Mouse (Mus musculus) monocyte, adult 5-6 weeks (primary cell): ENCODE measurements at regions not wholly inside any gene's neighbourhood (a gene's known extent, or its start where the extent isn't known, plus 50 kb on each side); places are given as distances from the start of the nearest gene placed in this dataset.

Source experiments
- ATAC-seq: fragments of 153-309, 156-312 bp; replicated peaks from 2 replicates; pipeline ENCODE4 v1.8.0; 2017; ENCODE audit warnings: mild to moderate bottlenecking; ENCODE audit not compliant: low TSS enrichment, insufficient number of reproducible peaks, severe bottlenecking, poor library complexity, low FRiP score

- no peak for ATAC-seq
These were observed 248.3 kb downstream of the 1190002N15Rik start for GRCm38 (mm10) chr9:94289546-94289945.

DNA sequence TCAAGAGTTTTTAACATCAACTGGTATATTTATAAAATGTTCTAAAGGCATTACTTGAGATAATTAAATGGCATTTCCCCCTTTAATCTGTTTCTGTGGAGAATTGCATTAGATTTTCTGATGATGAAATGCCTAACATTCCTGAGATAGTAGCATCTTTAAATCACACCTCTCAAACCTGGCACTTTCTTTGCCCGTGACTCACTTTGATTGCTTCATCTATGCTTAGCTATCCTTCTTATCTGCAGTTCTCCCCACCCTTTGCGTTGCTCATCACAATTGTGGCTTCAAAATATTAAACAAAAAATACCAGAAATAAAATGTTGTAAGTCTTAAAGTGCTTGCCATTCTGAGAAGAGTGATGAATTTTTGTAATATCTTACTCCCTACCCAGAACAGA lies 250.3 kb downstream of the 1190002N15Rik start:
- no peak for ATAC-seq

DNA sequence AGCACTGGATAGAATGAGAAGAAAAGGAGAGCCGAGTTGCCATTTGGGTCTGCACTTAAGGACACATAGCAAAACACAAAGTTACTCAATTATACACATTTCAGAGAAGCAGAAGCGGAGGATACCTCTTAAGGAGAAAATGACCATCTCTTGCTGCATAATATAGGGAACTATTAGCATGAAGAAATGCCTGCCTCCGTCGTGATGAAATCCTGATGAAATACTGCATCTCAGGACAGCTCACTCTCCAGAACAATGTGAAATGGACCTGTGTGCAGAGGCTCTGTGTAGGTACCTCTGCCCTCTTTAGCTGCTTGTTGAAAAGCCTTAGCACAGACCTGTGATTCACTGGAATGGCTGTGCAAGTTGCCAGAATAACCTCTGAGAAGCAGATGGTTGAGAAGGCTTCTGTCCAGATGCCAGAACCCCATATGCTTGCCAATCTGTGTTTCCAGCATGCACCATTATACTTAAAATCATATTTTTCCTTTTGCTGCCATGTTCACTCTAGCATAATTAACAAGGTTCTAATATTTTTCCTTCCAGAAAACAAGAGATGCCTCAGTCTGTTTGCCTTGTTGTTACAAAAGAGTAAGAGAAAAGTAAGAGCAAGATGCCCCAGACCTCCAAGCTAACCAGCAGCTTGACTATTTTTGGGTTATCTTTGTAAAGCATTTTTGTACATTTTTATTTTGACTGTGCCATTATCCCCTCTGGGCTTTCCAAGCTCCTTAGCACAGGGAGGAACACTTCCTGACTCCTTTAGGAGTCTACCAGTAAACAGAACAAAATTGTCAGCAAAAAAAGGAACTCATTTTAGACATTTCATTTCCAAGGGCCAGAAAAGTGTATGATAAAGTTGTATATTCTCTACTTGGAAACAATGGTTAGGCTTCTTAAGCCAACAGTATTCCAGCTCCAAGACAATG lies 259.0 kb downstream of the 1190002N15Rik start:
- no peak for ATAC-seq

DNA sequence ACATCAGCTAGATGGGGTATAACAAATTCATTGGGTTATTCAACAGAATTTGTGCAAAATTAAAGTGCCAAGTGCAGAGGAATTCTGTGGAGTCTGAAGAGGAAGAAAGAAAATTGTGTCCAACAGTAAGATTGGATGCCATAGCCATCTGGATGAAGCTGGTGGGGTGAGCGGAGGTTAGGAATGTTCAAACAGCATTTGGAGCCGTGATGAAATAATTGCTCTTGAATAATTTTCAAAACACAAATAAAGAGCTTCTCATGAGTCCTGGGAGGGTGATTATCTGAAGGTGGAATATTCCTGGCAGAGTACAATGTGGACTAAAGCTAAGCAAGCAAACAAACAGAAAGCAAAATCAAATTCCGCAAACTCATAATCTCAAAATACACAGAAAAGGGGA lies 260.8 kb downstream of the 1190002N15Rik start:
- no peak for ATAC-seq

DNA sequence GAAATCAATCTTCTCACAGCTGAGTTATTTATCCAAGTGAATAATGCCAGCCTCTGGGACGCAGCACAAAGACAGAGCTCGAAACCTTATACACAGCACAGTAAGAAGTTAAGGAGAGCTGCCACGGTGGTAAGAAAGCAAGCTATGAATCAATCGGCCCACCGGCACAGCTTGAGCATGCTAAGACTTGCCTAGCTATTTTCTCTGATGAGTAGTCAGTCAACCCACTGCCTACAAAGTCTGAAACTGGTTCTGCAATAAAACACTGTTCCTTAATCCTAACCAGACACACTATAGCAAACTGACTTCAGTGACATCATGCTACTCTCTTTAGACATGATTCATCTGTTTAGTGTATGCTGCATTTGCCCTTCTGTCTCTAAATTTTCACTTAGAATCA lies 268.7 kb downstream of the 1190002N15Rik start:
- no peak for ATAC-seq

DNA sequence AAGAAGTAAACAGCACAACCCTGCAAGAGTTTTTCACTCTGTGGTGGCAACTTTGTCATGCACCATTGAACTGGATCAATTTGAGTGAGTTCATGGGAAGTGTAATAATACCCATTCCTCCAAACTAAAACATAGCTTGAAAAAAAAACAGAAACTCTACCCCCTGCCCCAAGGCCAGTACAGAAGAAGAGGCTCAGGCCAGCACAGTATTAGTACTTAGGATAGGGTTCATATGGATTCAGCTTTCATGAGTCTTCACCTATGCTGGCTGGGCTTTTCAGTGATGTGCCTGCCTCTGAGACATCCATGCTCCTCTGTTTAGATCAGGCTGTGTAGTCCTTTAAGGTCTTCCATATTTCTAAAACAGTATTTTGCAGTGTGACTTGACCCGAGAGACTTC lies 270.6 kb downstream of the 1190002N15Rik start:
- ATAC-seq = no peak

- ATAC-seq = no peak
These were observed 298.2 kb downstream of the 1190002N15Rik start for GRCm38 (mm10) chr9:94239479-94240241.

DNA sequence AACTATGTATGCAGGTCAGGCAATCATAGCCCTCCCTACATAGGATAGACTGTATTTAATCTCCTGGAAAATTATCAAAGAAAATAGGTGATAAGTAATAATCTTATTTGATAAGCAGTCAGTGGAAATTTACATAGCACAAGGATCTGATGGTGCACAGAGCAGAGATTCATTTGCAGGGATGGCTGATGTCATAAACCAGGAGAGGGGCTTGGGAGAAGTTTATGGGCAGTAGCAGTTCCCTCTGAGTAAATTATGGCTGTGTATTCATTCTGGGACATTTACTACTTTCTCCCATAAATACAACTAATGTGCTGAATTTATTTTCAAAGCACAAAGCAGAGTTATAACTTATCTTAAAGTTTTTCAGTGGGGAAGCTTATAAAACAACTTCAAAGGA lies 299.3 kb downstream of the 1190002N15Rik start:
- ATAC-seq = no peak

DNA sequence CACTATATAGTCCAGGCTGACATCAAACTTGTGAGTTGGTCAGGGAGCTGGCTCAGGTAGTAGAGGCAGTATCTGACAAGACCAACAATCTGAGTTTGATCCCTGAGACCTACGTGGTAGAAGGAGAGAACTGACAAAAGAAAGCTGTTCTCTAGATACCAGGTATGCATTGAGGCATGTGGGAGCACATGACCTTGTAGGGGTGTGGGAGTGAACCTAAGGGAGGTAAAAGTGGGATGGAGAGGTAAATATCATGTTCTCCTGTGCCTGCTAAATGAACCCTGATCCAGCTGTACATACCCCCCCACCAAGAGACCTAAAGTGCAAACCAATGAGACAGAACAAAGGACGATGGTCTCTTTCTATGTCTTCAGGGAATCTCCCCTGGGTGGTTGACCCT lies 308.3 kb downstream of the 1190002N15Rik start:
- no peak for ATAC-seq

DNA sequence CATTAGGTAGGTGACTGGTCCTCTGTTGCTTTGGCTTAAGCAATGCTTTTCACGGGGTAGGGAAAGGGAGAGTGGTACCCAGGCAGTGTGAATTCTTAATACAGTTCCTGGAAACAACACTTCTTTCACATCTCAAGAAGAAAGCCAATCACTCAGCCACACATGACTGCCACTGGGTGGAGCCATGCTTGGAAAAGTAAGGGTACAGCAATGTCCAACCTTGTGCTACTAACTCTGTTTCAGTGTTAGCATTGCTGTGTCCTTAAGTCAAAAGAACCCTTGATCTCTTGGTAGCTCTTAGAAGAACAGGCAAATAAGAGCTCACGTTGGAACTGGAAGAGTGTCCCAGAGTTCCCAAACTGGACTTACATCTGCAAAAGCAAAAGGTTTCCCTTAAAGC lies 318.8 kb downstream of the 1190002N15Rik start:
- no peak for ATAC-seq

GRCm38 (mm10) chr9:94216414-94217279 lies 321.2 kb downstream of the 1190002N15Rik start:
- no peak for ATAC-seq

DNA sequence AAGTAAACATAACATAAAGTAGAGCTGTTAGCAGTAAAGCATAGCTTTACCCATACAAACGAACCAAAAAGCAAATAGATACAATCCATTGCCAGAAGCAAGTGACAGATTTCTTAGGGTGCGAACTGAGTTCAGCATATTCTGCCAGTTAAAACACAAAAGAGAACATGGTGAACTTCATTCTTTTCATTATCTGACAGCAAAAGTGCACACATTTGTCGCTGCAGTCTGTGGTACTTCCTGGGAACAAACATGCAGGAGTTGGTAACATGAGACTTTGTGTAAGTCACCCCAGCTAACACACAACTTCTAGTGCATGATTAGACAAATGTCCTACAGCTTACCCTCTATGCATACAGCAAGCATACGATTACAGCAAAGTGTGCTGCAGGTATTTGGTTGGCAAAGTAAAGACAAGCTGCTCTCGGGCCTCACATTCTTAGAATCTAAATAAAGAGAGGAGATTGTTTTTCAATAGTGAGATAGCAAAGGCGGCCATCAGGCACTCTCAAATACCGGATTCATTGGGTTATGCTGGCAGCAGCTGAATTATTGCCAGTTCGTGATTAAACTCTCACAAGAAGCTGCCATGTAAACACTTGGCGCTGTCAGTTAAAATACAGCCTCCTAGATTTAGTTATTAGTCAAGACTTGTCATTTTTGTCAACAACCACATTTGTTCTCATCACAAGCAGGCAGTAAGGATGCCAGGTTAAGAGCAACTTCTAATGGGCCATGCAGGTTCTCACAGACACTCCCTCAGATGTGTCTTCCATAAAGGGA lies 327.2 kb downstream of the 1190002N15Rik start:
- no peak for ATAC-seq

- ATAC-seq = no peak
These were observed 328.9 kb downstream of the 1190002N15Rik start for GRCm38 (mm10) chr9:94208987-94209386.

GRCm38 (mm10) chr9:94200892-94201291 lies 337.0 kb downstream of the 1190002N15Rik start:
- ATAC-seq = no peak

- no peak for ATAC-seq
These were observed 338.0 kb downstream of the 1190002N15Rik start for GRCm38 (mm10) chr9:94199864-94200263.

DNA sequence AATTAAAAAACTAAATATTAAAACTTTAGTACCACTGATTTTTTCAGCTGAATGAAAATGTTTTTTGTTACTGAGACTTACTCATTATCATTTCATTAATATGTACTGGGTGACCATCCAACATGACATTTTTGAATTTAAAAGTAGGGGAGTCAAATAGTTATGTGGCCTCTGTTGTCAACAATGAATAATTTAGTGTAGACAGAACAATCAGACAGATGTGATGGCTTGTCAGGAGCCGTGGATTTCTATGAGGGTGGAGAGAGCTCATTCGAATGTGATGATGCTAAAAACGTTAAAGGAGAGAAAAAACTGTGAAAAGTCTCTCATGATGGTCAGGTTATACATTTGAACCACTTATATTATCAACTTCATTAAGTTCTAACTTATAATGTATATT lies 346.8 kb downstream of the 1190002N15Rik start:
- no peak for ATAC-seq

GRCm38 (mm10) chr9:94189872-94190800 lies 347.7 kb downstream of the 1190002N15Rik start:
- no peak for ATAC-seq
